Mouse (Mus musculus) stomach, postnatal 0 days (tissue): ENCODE measurements around the gene Gm20795. TPM values are rescaled to one million over a fixed set of nuclear protein-coding genes. Genes with fewer than 3 reads are reported as not detected.
"Not testable (repeated sequence)": the region's sequence is repeated elsewhere in the genome, so short reads cannot be mapped to it uniquely, and the experiment has no call there.

Experiments used
- ATAC-seq: fragments of 200-750 bp; cut with Nextera tagmentation; 2 replicates; pipeline ENCODE4 v1.8.0; 2017; ENCODE audit not compliant: low FRiP score, low TSS enrichment
- DNase-seq: peaks from one replicate; pipeline ENCODE4 v3.0.0-alpha.2; 2016; ENCODE audit warnings: low spot score
- H3K27ac ChIP-seq: fragments of 300-500 bp; sonication (generic); replicated peaks from 2 replicates; pipeline ENCODE4 v1.5.1; 2014; ENCODE audit warnings: mild to moderate bottlenecking, control low read depth
- H3K27me3 ChIP-seq: fragments of 300-500 bp; sonication (generic); 2 replicates; pipeline ENCODE4 v1.6.1; 2014; ENCODE audit warnings: low read length; ENCODE audit not compliant: control insufficient read depth, insufficient read depth
- H3K36me3 ChIP-seq: fragments of 300-500 bp; sonication (generic); 2 replicates; pipeline ENCODE4 v1.6.1; 2014; ENCODE audit warnings: low read length, mixed read lengths; ENCODE audit not compliant: control insufficient read depth, insufficient read depth
- H3K4me1 ChIP-seq: fragments of 300-500 bp; sonication (generic); replicated peaks from 2 replicates; pipeline ENCODE4 v1.6.1; 2014; ENCODE audit warnings: antibody characterized with exemption; ENCODE audit not compliant: control insufficient read depth, insufficient read depth
- H3K4me2 ChIP-seq: fragments of 300-500 bp; sonication (generic); replicated peaks from 2 replicates; pipeline ENCODE4 v1.6.1; 2014; ENCODE audit warnings: low read depth, mild to moderate bottlenecking, control low read depth, moderate library complexity
- H3K4me3 ChIP-seq: fragments of 300-500 bp; sonication (generic); 2 replicates; pipeline ENCODE4 v1.5.1; 2014; ENCODE audit warnings: low read depth, low read length, control low read depth
- H3K9ac ChIP-seq: fragments of 300-500 bp; sonication (generic); 2 replicates; pipeline ENCODE4 v1.6.1; 2014; ENCODE audit warnings: mild to moderate bottlenecking, low read length, control low read depth, mixed read lengths
- H3K9me3 ChIP-seq: fragments of 300-500 bp; sonication (generic); 2 replicates; pipeline ENCODE4 v1.6.1; 2016; ENCODE audit warnings: low read length; ENCODE audit not compliant: control insufficient read depth
- WGBS: fragments of 180-500 bp; shearing (Covaris S2); extraction: QIAGEN DNeasy Blood & Tissue Kit; methylation state at CpG from one replicate; pipeline ENCODE4 v1.1.7; 2014; 5-methylcytosine and 5-hydroxymethylcytosine counted together
- polyA plus RNA-seq: library from polyadenylated mRNA; unstranded; fragments of >200 nt; fragmentation: Nextera tagmentation; extraction: Ambion mirVana; gene quantifications from 2 replicates; pipeline ENCODE4 v1.2.1, GENCODE M21; 2015

Gm20795 gene
- polyA plus RNA-seq: not detected in 2 replicates

- H3K27ac ChIP-seq, H3K27me3 ChIP-seq, H3K9ac ChIP-seq, H3K4me1 ChIP-seq, H3K4me2 ChIP-seq, H3K4me3 ChIP-seq, H3K9me3 ChIP-seq, H3K36me3 ChIP-seq, ATAC-seq, DNase-seq: not testable (repeated sequence)
Observed at GRCm38 (mm10) chrY:40804614-40805013, at the start of gene Gm20795. Gene Gm20795, plus strand, starts transcription at chrY:40804914.

GRCm38 (mm10) chrY:40775665-40776064, 29.0 kb upstream of the Gm20795 start, which contains the start of gene Gm21797:
Gene Gm21797, minus strand, starts transcription at chrY:40775765.
- not testable (repeated sequence) for H3K4me2 ChIP-seq, H3K36me3 ChIP-seq, H3K27me3 ChIP-seq, H3K27ac ChIP-seq, H3K9ac ChIP-seq, DNase-seq, H3K9me3 ChIP-seq, H3K4me3 ChIP-seq, H3K4me1 ChIP-seq, ATAC-seq
- WGBS: no CpG with 5 or more reads among the region's 3 CpGs

Other genes with a start within 250 kb of the Gm20795 start
- gene Gm21852, start 152.9 kb upstream of the Gm20795 start, polyA plus RNA-seq: not detected in 2 replicates
- gene Gm21797, start 29.1 kb upstream of the Gm20795 start, polyA plus RNA-seq: not detected in 2 replicates